Mouse (Mus musculus) cerebellum, adult (tissue): ENCODE results near the gene Nalcn.

Experiments
- ATAC-seq: cut with Nextera tagmentation; 2 replicates; pipeline ENCODE4 v1.9.2; 2017; ENCODE audit warnings: mild to moderate bottlenecking, moderate library complexity, mixed read lengths; ENCODE audit not compliant: insufficient number of reproducible peaks, low FRiP score, low TSS enrichment

The Nalcn gene

DNA sequence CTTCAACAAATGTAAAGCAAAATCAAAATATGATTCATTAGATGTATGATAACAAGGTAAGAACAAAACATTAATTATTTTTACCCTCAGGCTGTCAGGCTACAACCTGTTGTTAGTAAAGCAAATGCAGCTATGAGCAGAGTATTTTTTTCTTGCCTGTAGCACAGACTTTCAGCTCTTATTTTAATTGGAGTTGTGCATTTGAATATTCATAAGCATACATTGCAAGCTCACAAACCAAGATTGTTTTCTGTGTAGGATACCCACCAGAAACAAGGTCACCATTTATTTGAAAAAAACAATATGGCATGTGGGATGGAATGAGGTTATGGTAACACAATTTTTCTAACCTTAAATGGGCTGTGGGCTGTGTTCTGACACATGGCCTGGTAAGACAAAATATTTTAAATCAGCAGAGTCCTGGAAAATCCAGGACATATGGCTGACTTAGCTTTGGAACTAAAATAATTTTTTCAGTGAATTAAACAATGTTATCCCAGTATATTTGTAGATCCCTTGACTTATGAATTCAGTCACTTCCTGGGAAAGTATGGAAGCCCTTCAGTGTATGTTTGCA lies 394.2 kb downstream of the Nalcn start:
- no peak for ATAC-seq
